Mouse (Mus musculus) gastrocnemius, postnatal 4 days (tissue): ENCODE data around the gene Lrp5. TPM values are rescaled to one million over a fixed set of nuclear protein-coding genes. Genes with fewer than 3 reads are reported as not detected.
"Not testable (repeated sequence)": the region's sequence is repeated elsewhere in the genome, so short reads cannot be mapped to it uniquely, and the experiment has no call there.

Experiments
- DNase-seq, 2 experiments: peaks; one replicate each; pipeline ENCODE4 v3.0.0; 2021 to 2022; ENCODE audit warnings: low spot score in 2 of 2, mixed read lengths in 2 of 2
- total RNA-seq, 2 experiments: library from RNA; stranded (reverse); gene quantifications; 2 replicates each; pipeline ENCODE4 v1.2.3; 2021

The Lrp5 gene
- total RNA-seq, 2 experiments from 2014 or later = 51.4 to 55.9 TPM

DNA sequence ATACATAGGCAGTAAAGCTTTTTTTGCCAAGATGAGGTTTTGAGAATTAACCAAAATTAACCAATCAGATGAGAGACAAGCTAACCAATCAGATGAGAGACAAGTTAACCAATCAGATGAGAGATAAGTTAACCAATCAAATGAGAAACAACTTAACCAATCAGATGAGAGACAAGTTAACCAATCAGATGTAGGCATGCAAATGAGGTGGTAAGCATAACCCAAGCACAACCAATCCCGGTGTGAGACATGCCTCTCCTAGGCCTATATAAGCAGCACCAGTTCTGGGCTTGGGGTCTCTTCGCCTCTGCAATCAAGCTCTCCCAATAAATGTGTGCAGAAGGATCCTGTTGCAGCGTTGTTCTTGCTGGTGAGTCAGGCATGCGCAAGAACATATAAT, 29.3 kb downstream of the Lrp5 start:
- DNase-seq = not testable (repeated sequence)

DNA sequence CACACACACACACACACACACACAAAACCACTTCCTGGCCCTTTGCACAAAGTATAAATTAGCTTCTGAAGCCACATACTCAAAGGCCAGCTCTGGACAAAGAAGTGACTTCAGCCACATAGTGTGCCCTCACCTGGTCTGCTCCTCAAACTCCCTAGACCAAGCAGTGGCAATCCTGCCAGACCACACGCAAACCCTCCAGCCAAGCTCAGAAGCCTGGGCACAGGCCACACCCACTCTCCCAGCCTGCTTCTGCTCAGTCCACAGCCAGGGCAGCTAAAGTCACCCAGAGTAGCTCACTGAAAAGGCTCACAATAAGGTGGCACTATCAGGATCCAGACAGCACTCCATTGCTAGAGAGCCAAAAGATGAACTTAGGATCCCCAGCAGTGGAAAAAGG, 30.2 kb downstream of the Lrp5 start:
- DNase-seq = no peak

DNA sequence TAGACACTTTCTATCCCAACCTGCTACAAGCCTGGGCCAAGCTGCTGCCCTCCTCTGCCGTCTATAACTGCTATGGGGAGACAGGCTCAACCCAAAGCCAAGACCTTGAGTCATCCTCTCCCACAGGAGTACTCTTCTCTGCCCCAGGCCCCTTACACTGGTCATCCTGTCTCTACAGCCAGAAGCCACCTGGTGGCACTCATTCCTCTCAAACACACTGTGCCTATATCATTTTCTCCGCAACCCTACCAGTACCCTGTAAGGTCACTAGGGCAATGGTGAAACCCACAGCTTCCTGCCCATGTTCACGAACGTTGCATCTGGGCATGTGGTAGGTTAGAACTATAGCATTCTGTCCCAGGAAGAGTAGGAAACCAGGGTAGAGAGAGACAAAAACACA, 31.4 kb downstream of the Lrp5 start:
- DNase-seq = no peak

GRCm38 (mm10) chr19:3654058-3654457, 32.3 kb downstream of the Lrp5 start:
- no peak for DNase-seq

DNA sequence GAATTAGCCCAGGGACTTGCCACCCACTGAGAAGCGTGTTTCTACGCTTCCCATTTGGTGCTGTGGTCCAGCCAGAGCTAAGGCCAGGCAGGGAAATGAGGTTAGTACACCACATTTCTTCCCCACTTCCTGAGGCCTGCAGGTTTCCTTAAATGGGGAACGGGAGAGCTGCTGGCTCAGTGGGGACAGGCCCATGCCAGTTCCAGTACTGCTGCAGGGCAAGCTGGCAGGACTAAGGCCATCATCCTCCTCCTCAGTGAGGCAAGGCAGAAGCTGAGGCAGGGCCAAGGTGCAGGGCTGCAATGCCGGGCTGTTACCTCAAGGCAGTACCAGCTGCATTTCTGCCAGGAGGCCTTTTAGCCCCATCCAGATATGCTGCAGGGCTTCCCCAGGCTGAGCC, 32.9 kb downstream of the Lrp5 start:
- DNase-seq = no peak

DNA sequence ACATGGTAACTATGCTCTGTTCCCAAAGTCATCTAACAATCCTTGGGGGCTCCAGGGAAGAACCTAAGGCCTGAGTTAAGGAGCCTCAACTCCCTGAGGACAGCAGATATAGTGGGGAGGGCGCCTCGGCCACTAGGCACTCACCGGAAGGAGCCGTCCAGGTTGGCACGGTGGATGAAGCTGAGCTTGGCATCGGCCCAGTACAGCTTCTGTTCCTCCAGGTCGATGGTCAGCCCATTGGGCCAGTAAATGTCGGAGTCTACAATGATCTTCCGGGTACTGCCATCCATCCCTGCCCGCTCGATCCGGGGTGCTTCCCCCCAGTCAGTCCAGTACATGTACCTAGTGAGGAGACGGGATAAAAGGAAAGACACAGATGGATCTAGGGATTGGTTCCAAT, 34.4 kb downstream of the Lrp5 start:
- DNase-seq = no peak

- no peak for DNase-seq
These were observed 35.1 kb downstream of the Lrp5 start for GRCm38 (mm10) chr19:3651220-3651619.

DNA sequence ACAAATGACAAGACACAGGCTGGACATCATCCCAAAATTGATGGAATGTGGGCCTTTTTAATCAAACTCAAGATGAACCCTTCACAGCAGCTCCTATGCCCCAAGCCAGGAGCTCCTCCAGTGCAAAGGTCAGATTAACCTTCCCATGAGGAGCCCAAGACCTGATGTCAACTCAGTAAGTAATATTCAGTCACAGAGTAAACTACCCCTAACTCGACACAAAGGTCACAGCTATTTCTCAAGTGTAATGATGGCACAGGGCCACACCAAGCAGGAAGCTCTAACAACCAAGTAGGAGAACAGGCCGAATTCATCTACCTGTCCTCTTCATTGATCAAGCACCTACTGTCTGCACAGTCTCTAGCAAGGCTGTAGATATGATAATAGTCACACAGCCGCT, 35.9 kb downstream of the Lrp5 start:
- no peak for DNase-seq

- no peak for DNase-seq
These were observed 37.4 kb downstream of the Lrp5 start for GRCm38 (mm10) chr19:3648830-3649450.

- DNase-seq = no peak
These were observed 38.4 kb downstream of the Lrp5 start for GRCm38 (mm10) chr19:3647999-3648398.

GRCm38 (mm10) chr19:3645813-3646212, 40.6 kb downstream of the Lrp5 start:
- no peak for DNase-seq

GRCm38 (mm10) chr19:3645318-3645717, 41.0 kb downstream of the Lrp5 start:
- DNase-seq = no peak

GRCm38 (mm10) chr19:3639561-3639960, 46.8 kb downstream of the Lrp5 start:
- no peak for DNase-seq

GRCm38 (mm10) chr19:3638698-3639097, 47.7 kb downstream of the Lrp5 start:
- DNase-seq = peak in 1 of 2 experiments; percentile 56

GRCm38 (mm10) chr19:3632018-3632417, 54.3 kb downstream of the Lrp5 start:
- no peak for DNase-seq

- DNase-seq = no peak
These were observed 54.9 kb downstream of the Lrp5 start for GRCm38 (mm10) chr19:3631431-3631830.

GRCm38 (mm10) chr19:3630486-3630885, 55.9 kb downstream of the Lrp5 start:
- DNase-seq = no peak

- no peak for DNase-seq
These were observed 56.3 kb downstream of the Lrp5 start for GRCm38 (mm10) chr19:3630027-3630426.

- DNase-seq = no peak
These were observed 58.1 kb downstream of the Lrp5 start for GRCm38 (mm10) chr19:3628223-3628622.

- DNase-seq = no peak
These were observed 61.3 kb downstream of the Lrp5 start for GRCm38 (mm10) chr19:3625111-3625510.

DNA sequence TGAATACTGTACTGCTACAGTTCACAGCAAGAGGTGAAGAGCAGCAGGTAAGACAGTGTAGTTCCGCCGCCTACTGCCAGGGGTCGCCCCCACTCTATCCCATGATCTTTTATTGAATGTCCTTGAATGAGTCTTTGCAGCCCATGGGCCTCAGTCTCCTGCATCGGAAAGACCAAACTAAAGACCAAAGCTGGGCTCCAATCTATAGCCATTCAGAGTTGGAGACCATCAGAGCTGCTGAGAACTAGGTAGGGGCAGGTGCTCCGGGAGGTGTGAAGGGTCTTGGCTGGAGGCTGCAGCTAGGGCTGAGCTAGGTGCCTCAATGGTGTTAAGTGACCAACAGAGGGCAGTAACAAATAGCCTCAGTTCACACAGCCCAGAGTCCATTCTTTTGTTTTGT, 62.5 kb downstream of the Lrp5 start:
- DNase-seq = peak in 1 of 2 experiments; percentile 47

GRCm38 (mm10) chr19:3623294-3623693, 63.1 kb downstream of the Lrp5 start:
- no peak for DNase-seq

DNA sequence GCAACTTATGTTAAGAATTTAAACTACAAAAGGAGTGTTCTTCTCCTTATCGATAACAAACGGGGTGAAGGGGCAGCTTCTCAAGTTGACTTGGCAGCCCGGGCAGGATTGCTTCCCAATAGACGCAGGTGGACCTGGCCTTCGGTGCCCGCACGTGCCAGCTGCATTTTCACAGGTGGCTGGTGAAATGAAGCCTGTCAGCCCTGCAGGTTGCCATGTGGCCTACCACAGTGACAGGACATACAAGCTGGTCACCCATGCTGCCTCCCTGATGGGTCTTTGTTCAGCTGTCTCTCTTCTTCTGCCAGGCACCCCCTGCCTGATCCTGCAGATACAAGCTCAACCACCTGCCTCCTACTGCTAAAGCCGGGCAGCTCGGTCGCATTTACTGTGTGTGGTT, 65.5 kb downstream of the Lrp5 start:
- no peak for DNase-seq

DNA sequence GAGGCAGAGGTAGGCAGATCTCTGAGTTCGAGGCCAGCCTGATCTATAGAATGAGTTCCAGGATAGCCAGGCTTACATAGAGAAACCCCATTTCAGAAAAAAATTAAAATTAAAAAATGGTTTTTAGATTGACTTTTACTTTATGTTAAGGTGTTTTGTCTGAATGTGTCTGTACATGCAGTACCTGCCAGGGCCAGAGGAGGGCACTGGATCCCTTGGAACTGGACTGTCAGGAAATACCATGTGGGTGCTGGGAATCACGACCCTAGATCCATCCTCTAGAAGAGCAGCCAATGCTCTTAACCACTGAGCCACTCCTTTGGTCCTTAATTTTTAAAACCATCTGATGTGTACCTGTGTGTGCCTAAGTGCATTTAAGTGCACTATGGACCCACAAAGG, 67.0 kb downstream of the Lrp5 start:
- DNase-seq = no peak
